Mouse (Mus musculus) lung, embryonic 15.5 days (tissue): ENCODE results near the gene Srgap3. TPM values are rescaled to one million over a fixed set of nuclear protein-coding genes. Genes with fewer than 3 reads are reported as not detected.

ENCODE experiments used
- ATAC-seq: fragments of 200-750 bp; cut with Nextera tagmentation; 2 replicates; pipeline ENCODE4 v1.8.0; 2017; ENCODE audit warnings: moderate number of reproducible peaks, borderline replicate concordance; ENCODE audit not compliant: low FRiP score, low TSS enrichment; ENCODE audit errors: extremely low read depth
- H3K27ac ChIP-seq: fragments of 300-500 bp; sonication (generic); 2 replicates; pipeline ENCODE4 v1.5.1; 2015; ENCODE audit warnings: moderate library complexity, mild to moderate bottlenecking, inconsistent platforms
- H3K27me3 ChIP-seq: fragments of 300-500 bp; sonication (generic); 2 replicates; pipeline ENCODE4 v1.6.1; 2015; ENCODE audit warnings: inconsistent platforms
- H3K36me3 ChIP-seq: fragments of 300-500 bp; sonication (generic); 2 replicates; pipeline ENCODE4 v1.6.1; 2015; ENCODE audit warnings: inconsistent platforms
- H3K4me1 ChIP-seq: fragments of 300-500 bp; sonication (generic); 2 replicates; pipeline ENCODE4 v1.6.1; 2015; ENCODE audit warnings: inconsistent platforms
- H3K4me2 ChIP-seq: fragments of 300-500 bp; sonication (generic); 2 replicates; pipeline ENCODE4 v1.6.1; 2015; ENCODE audit warnings: inconsistent platforms, mild to moderate bottlenecking, moderate library complexity
- H3K4me3 ChIP-seq: fragments of 300-500 bp; sonication (generic); 2 replicates; pipeline ENCODE4 v1.5.1; 2015; ENCODE audit warnings: mild to moderate bottlenecking, inconsistent platforms
- H3K9ac ChIP-seq: fragments of 300-500 bp; sonication (generic); 2 replicates; pipeline ENCODE4 v1.6.1; 2015; ENCODE audit warnings: inconsistent platforms
- H3K9me3 ChIP-seq: fragments of 300-500 bp; sonication (generic); 2 replicates; pipeline ENCODE4 v1.6.1; 2016; ENCODE audit warnings: inconsistent platforms
- WGBS: fragments of 180-500 bp; shearing (Covaris S2); methylation state at CpG from one replicate; pipeline ENCODE4 v1.1.7; 2015; 5-methylcytosine and 5-hydroxymethylcytosine counted together
- polyA plus RNA-seq: library from polyadenylated mRNA; unstranded; fragments of >200 nt; fragmentation: Nextera tagmentation; extraction: Ambion mirVana; gene quantifications from 2 replicates; pipeline ENCODE4 v1.2.1, GENCODE M21; 2015

Gene Srgap3
- polyA plus RNA-seq, 1 experiment from 2014 or later = 2.5 TPM

- Histone ChIP-seq H3K27ac (peak overlapping the region; percentile 16; the same call in 1 of the 2 replicates), H3K4me2 (no peak overlapping the region), H3K4me1 (peaks cover 32% of the 10 kb centered on the region), H3K4me3 (no peak overlapping the region), H3K9ac (no peak overlapping the region), H3K9me3 (no peaks in the 10 kb centered on the region), H3K27me3 (no peaks in the 10 kb centered on the region), H3K36me3 (no peaks in the 10 kb centered on the region)
- no peak for ATAC-seq
- 62% methylated on average over 10 of the region's 10 CpGs for WGBS
Observed at GRCm38 (mm10) chr6:112972127-112972526, 25.1 kb upstream of the Srgap3 start.

GRCm38 (mm10) chr6:112971116-112971768 lies 24.2 kb upstream of the Srgap3 start:
- H3K36me3 ChIP-seq = no peaks in the 10 kb centered on the region
- no peak overlapping the region for H3K9ac ChIP-seq
- ATAC-seq = no peak
- WGBS = 48% methylated on average over 6 of the region's 6 CpGs
- peaks cover 27% of the 10 kb centered on the region for H3K4me1 ChIP-seq
- no peak overlapping the region for H3K4me3 ChIP-seq
- H3K27me3 ChIP-seq = no peaks in the 10 kb centered on the region
- H3K27ac ChIP-seq = no peak overlapping the region
- no peak overlapping the region for H3K4me2 ChIP-seq
- H3K9me3 ChIP-seq = no peaks in the 10 kb centered on the region

GRCm38 (mm10) chr6:112967359-112967758 lies 20.3 kb upstream of the Srgap3 start:
- no peak for ATAC-seq
- Histone ChIP-seq H3K27ac (no peak overlapping the region), H3K4me1 (peaks cover 6% of the 10 kb centered on the region; the same call in 1 of the 2 replicates), H3K9me3 (no peaks in the 10 kb centered on the region), H3K9ac (no peak overlapping the region), H3K4me3 (no peak overlapping the region), H3K4me2 (no peak overlapping the region), H3K27me3 (no peaks in the 10 kb centered on the region), H3K36me3 (no peaks in the 10 kb centered on the region)
- WGBS = 88% methylated on average over 6 of the region's 6 CpGs

- Histone ChIP-seq H3K36me3 (no peaks in the 10 kb centered on the region), H3K27me3 (no peaks in the 10 kb centered on the region), H3K4me3 (no peak overlapping the region), H3K9ac (no peak overlapping the region), H3K27ac (no peak overlapping the region), H3K4me2 (no peak overlapping the region), H3K9me3 (no peaks in the 10 kb centered on the region), H3K4me1 (no peaks in the 10 kb centered on the region)
- WGBS = 50% methylated on average over 6 of the region's 6 CpGs
- no peak for ATAC-seq
Observed at GRCm38 (mm10) chr6:112958360-112958759, 11.3 kb upstream of the Srgap3 start.

GRCm38 (mm10) chr6:112957583-112958280 lies 10.7 kb upstream of the Srgap3 start:
- H3K4me2 ChIP-seq = no peak overlapping the region
- 49% methylated on average over 11 of the region's 11 CpGs for WGBS
- H3K9me3 ChIP-seq = no peaks in the 10 kb centered on the region
- no peaks in the 10 kb centered on the region for H3K27me3 ChIP-seq
- H3K9ac ChIP-seq = no peak overlapping the region
- H3K4me3 ChIP-seq = no peak overlapping the region
- no peaks in the 10 kb centered on the region for H3K36me3 ChIP-seq
- H3K27ac ChIP-seq = no peak overlapping the region
- H3K4me1 ChIP-seq = no peaks in the 10 kb centered on the region
- no peak for ATAC-seq

GRCm38 (mm10) chr6:112955773-112956172 lies 8.7 kb upstream of the Srgap3 start:
- H3K4me3 ChIP-seq = no peak overlapping the region
- no peak overlapping the region for H3K27ac ChIP-seq
- H3K27me3 ChIP-seq = no peaks in the 10 kb centered on the region
- H3K9me3 ChIP-seq = no peaks in the 10 kb centered on the region
- no peak overlapping the region for H3K9ac ChIP-seq
- no peak for ATAC-seq
- peaks cover 5% of the 10 kb centered on the region; the same call in 1 of the 2 replicates for H3K4me1 ChIP-seq
- WGBS = 45% methylated on average over 2 of the region's 2 CpGs
- H3K36me3 ChIP-seq = no peaks in the 10 kb centered on the region
- H3K4me2 ChIP-seq = no peak overlapping the region

GRCm38 (mm10) chr6:112953905-112954304 lies 6.8 kb upstream of the Srgap3 start:
- Histone ChIP-seq H3K9ac (no peak overlapping the region), H3K36me3 (no peaks in the 10 kb centered on the region), H3K27me3 (no peaks in the 10 kb centered on the region), H3K4me1 (peaks cover 12% of the 10 kb centered on the region), H3K4me2 (no peak overlapping the region), H3K4me3 (no peak overlapping the region), H3K27ac (no peak overlapping the region), H3K9me3 (no peaks in the 10 kb centered on the region)
- no peak for ATAC-seq
- 78% methylated on average over 7 of the region's 7 CpGs for WGBS

GRCm38 (mm10) chr6:112951254-112951653 lies 4.2 kb upstream of the Srgap3 start:
- no peak overlapping the region for H3K27ac ChIP-seq
- H3K4me3 ChIP-seq = no peak overlapping the region
- 85% methylated on average over 2 of the region's 2 CpGs for WGBS
- H3K4me1 ChIP-seq = peaks cover 28% of the 10 kb centered on the region
- H3K4me2 ChIP-seq = no peak overlapping the region
- no peak overlapping the region for H3K9ac ChIP-seq
- no peaks in the 10 kb centered on the region for H3K27me3 ChIP-seq
- H3K9me3 ChIP-seq = no peaks in the 10 kb centered on the region
- no peak for ATAC-seq
- H3K36me3 ChIP-seq = no peaks in the 10 kb centered on the region

- Histone ChIP-seq H3K4me1 (peaks cover 32% of the 10 kb centered on the region), H3K27me3 (no peaks in the 10 kb centered on the region), H3K9ac (no peak overlapping the region), H3K36me3 (no peaks in the 10 kb centered on the region), H3K27ac (peak overlapping the region; percentile 57; the same call in 1 of the 2 replicates), H3K4me2 (no peak overlapping the region), H3K9me3 (no peaks in the 10 kb centered on the region), H3K4me3 (no peak overlapping the region)
- 32% methylated on average over 8 of the region's 8 CpGs for WGBS
- no peak for ATAC-seq
Observed at GRCm38 (mm10) chr6:112950205-112951110, 3.4 kb upstream of the Srgap3 start.

- no peaks in the 10 kb centered on the region for H3K27me3 ChIP-seq
- no peaks in the 10 kb centered on the region for H3K9me3 ChIP-seq
- no peak overlapping the region for H3K4me3 ChIP-seq
- no peak overlapping the region for H3K4me2 ChIP-seq
- no peak overlapping the region for H3K27ac ChIP-seq
- peaks cover 40% of the 10 kb centered on the region for H3K4me1 ChIP-seq
- no peak overlapping the region for H3K9ac ChIP-seq
- no peaks in the 10 kb centered on the region for H3K36me3 ChIP-seq
- WGBS = 55% methylated on average over 2 of the region's 2 CpGs
- no peak for ATAC-seq
Observed at GRCm38 (mm10) chr6:112949220-112949619, 2.2 kb upstream of the Srgap3 start.

GRCm38 (mm10) chr6:112948416-112948815 lies 1.4 kb upstream of the Srgap3 start:
- H3K27me3 ChIP-seq = no peaks in the 10 kb centered on the region
- no peak overlapping the region for H3K4me2 ChIP-seq
- no peak overlapping the region for H3K27ac ChIP-seq
- H3K4me1 ChIP-seq = peaks cover 40% of the 10 kb centered on the region
- no peaks in the 10 kb centered on the region for H3K9me3 ChIP-seq
- no peaks in the 10 kb centered on the region for H3K36me3 ChIP-seq
- no peak overlapping the region for H3K9ac ChIP-seq
- ATAC-seq = no peak
- H3K4me3 ChIP-seq = no peak overlapping the region
- 72% methylated on average over 2 of the region's 2 CpGs for WGBS
